ENCODE assay signal across 8 mouse cellular contexts in genomic region chr6:38066215-38066614, GRCm38 (mm10). TPM values are rescaled to one million over a fixed set of nuclear protein-coding genes. Genes with fewer than 3 reads are reported as not detected.
DNase-seq lines count a peak whose midpoint lies in the region; ATAC-seq and TF ChIP-seq lines count a peak whose summit lies in the region.

No protein-coding gene starts in this region.

- no peak for DNase-seq in testis, postnatal 14 days (ENCODE audit: low spot score)
- DNase-seq in cerebellum, postnatal 14 days: peak; percentile 78 to 80
- peak; percentile 8 to 17 for DNase-seq in gastrocnemius, adult 8-10 months (ENCODE audit: low spot score in 2 of 2)
- peak; percentile 36 to 50 for DNase-seq in left cerebral cortex, adult 8-10 months (ENCODE audit: low spot score in 2 of 2)
- DNase-seq in midbrain, embryonic 11.5 days (ENCODE audit: low spot score, missing footprints): peak; percentile 92
- DNase-seq in skeletal muscle tissue, adult 2 months (ENCODE audit: low read depth, low spot score): peak; percentile 68

- ATAC-seq in inflammation-experienced regulatory T-cells, adult 6 months: peak; percentile 85
- ATAC-seq in midbrain, embryonic 11.5 days (ENCODE audit: low FRiP score): peak; percentile 85

- H3K9me3 ChIP-seq in midbrain, embryonic 11.5 days (ENCODE audit: control insufficient read depth, low read length): no peaks in the 10 kb centered on the region; the same call in 1 of the 2 replicates

- no peak overlapping the region for H3K4me3 ChIP-seq in testis, adult 2 months (ENCODE audit: control insufficient read depth, low read depth, low read length)
- H3K4me3 ChIP-seq in midbrain, embryonic 11.5 days (ENCODE audit: low read depth, low read length): no peak overlapping the region

- H3K36me3 ChIP-seq in testis, adult 2 months (ENCODE audit: control insufficient read depth, insufficient read depth, low read length): no peaks in the 10 kb centered on the region
- H3K36me3 ChIP-seq in midbrain, embryonic 11.5 days (ENCODE audit: control insufficient read depth, insufficient read depth, low read length): no peaks in the 10 kb centered on the region

- no peak overlapping the region for H3K4me2 ChIP-seq in midbrain, embryonic 11.5 days

- H3K27ac ChIP-seq in testis, adult 2 months (ENCODE audit: control insufficient read depth, insufficient read depth, low read depth, low read length): no peak overlapping the region
- no peak overlapping the region for H3K27ac ChIP-seq in midbrain, embryonic 11.5 days (ENCODE audit: low read depth, low read length)

- H3K9ac ChIP-seq in midbrain, embryonic 11.5 days (ENCODE audit: low read length): no peak overlapping the region

- peak; percentile 37; the same call in 1 of the 2 replicates for TF ChIP-seq CTCF in testis, adult 2 months (IDR thresholded peaks at IDR 0.05; ENCODE audit: control insufficient read depth, insufficient read depth, insufficient replicate concordance, low read depth, low read length)

- TF ChIP-seq POLR2A in testis, adult 2 months (IDR thresholded peaks at IDR 0.05; ENCODE audit: control insufficient read depth, low read depth, low read length): no peak

- 5% methylated on average over 5 of the region's 5 CpGs for WGBS in midbrain, embryonic 11.5 days

- no peaks in the 10 kb centered on the region for H3K4me1 ChIP-seq in testis, adult 2 months (ENCODE audit: control insufficient read depth, insufficient read depth, low read length)
- H3K4me1 ChIP-seq in midbrain, embryonic 11.5 days (ENCODE audit: control insufficient read depth, insufficient read depth, low read length): no peaks in the 10 kb centered on the region

- H3K27me3 ChIP-seq in testis, adult 2 months (ENCODE audit: control insufficient read depth, insufficient read depth, low read length): no peaks in the 10 kb centered on the region
- H3K27me3 ChIP-seq in midbrain, embryonic 11.5 days (ENCODE audit: control insufficient read depth, insufficient read depth, low read length): no peaks in the 10 kb centered on the region

RNA-seq across cellular contexts. Expression of gene Svopl, which starts 19.4 kb away (rescaled TPM):
- 0.22 and 0.35 TPM in 2 replicates for polyA plus RNA-seq in testis, adult 2 months (2012; rRNA removed)
- under 1 TPM in 2 of 4 experiments, not detected in 2; 0.12 to 0.21 TPM for total RNA-seq in gastrocnemius, adult 8-10 months (2022)
- polyA plus RNA-seq in inflammation-experienced regulatory T-cells, adult 6 months (2017; shearing (Covaris generic)): under 1 TPM in 1 of 3 experiments, not detected in 2; 0.19 TPM
- total RNA-seq in left cerebral cortex, adult 8-10 months (2022): under 1 TPM in 1 of 4 experiments, not detected in 3; 0.28 TPM
- polyA plus RNA-seq in midbrain, embryonic 11.5 days (2014; fragmentation: Nextera tagmentation; extraction: Ambion mirVana): 0.52 and 1.4 TPM in 2 replicates

RNA-seq across cellular contexts. Expression of gene Tmem213, which starts 42.8 kb away (rescaled TPM):
- not detected in 2 replicates for polyA plus RNA-seq in testis, adult 2 months (2012; rRNA removed)
- total RNA-seq in gastrocnemius, adult 8-10 months (2022): not detected
- not detected for polyA plus RNA-seq in inflammation-experienced regulatory T-cells, adult 6 months (2017; shearing (Covaris generic))
- not detected for total RNA-seq in left cerebral cortex, adult 8-10 months (2022)
- polyA plus RNA-seq in midbrain, embryonic 11.5 days (2014; fragmentation: Nextera tagmentation; extraction: Ambion mirVana): not detected in 2 replicates

RNA-seq across cellular contexts. Expression of gene Atp6v0a4, which starts 58.2 kb away (rescaled TPM):
- 0.26 and 0.78 TPM in 2 replicates for polyA plus RNA-seq in testis, adult 2 months (2012; rRNA removed)
- under 1 TPM; 0.12 to 0.54 (median 0.22) TPM for total RNA-seq in gastrocnemius, adult 8-10 months (2022)
- polyA plus RNA-seq in inflammation-experienced regulatory T-cells, adult 6 months (2017; shearing (Covaris generic)): not detected
- 10 to 100 TPM in 2 of 4 experiments, 1 to 10 TPM in 2; 1.6 to 13.4 (median 6.3) TPM for total RNA-seq in left cerebral cortex, adult 8-10 months (2022)
- polyA plus RNA-seq in midbrain, embryonic 11.5 days (2014; fragmentation: Nextera tagmentation; extraction: Ambion mirVana): not detected in 2 replicates
